Mouse (Mus musculus): Measurements from ENCODE around the gene Sap30. TPM values are rescaled to one million over a fixed set of nuclear protein-coding genes. Genes with fewer than 3 reads are reported as not detected.
"Not testable (repeated sequence)": the region's sequence is repeated elsewhere in the genome, so short reads cannot be mapped to it uniquely, and the experiment has no call there.

The Sap30 gene
- 10 to 100 TPM; 11.2 to 12.4 TPM for total RNA-seq (2021)
- long read RNA-seq, experiment 1, transcript Sap30-201 (4 exons, 1,178 nt) = major isoform, 32 of 34 reads
- long read RNA-seq, experiment 1, partial matches to known transcripts = 1 of 34 reads
- long read RNA-seq, experiment 1, other reads (novel, unspliced or antisense) = 1 of 34 reads
- long read RNA-seq, experiment 2, transcript Sap30-201 (4 exons, 1,178 nt) = major isoform, 9 of 9 reads
- long read RNA-seq, experiment 2, partial matches to known transcripts = 0 of 9 reads
- long read RNA-seq, experiment 2, other reads (novel, unspliced or antisense) = 0 of 9 reads

DNA sequence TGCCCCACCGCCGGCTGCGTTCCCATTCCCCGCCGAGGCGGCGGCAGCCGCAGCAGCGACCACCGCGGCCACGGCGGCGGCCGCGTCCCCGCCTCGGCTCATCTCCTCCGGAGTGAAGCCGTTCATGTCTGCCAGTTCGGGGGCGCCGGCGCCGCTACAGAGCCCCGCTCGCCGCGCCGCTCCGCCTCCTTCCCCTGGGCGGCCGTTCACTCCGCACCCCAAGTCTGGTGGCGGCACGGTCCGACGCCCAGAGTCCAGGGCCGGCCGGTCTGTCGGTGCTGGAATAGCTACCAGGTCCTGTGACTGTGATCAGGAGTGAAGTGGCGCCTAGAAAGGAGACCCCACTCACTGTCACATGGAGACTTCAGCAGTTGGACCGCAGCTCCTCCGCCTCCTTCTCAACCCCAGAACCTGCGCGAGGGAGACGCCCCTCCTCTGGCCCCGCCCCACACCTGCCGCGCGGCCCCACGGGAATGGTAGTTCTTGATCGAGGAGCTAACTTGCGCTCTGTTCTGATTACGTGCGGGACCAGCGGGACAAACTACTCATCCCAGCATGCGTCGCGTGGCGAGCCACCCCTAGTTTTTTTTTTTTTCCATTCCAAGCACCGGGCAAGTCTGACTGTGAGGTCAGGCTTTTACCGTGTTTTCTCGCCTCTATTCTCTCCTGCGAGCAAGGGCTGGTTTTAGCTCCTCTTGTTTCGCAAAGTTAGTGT is at the start of gene Sap30:
Gene Sap30, minus strand, starts transcription at position 420 of the 715 bp plus-strand sequence.
- peak; percentile 99 for DNase-seq

GRCm38 (mm10) chr8:57536167-57536566 is 48.5 kb upstream of the Sap30 start:
- no peak for DNase-seq

- no peak for DNase-seq
These were observed 46.8 kb upstream of the Sap30 start for GRCm38 (mm10) chr8:57534495-57534894.

- DNase-seq = no peak
These were observed 45.4 kb upstream of the Sap30 start for GRCm38 (mm10) chr8:57533106-57533505.

- DNase-seq = no peak
These were observed 44.6 kb upstream of the Sap30 start for GRCm38 (mm10) chr8:57532223-57532622.

- peak; percentile 85 to 88 for DNase-seq
These were observed 43.1 kb upstream of the Sap30 start for GRCm38 (mm10) chr8:57530666-57531349.

DNA sequence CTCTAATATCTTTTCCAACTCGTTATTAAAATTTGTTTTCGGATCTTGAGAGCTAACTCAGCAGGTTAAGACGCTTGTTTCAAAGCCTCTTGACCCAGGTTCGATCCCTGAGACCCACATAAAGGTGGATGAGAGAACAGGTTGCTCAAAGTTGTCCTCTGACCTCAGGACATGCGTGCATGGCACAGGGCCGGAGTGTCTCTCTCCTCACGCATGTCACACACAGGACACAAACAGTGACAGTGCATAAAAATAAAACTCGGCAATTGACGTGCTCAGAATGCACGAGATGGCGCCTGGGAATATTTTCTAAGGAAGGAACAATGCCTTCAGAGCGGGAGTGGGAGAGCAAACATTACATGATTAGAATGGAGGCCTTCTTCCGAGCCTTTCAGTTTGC is 42.6 kb upstream of the Sap30 start:
- no peak for DNase-seq

DNA sequence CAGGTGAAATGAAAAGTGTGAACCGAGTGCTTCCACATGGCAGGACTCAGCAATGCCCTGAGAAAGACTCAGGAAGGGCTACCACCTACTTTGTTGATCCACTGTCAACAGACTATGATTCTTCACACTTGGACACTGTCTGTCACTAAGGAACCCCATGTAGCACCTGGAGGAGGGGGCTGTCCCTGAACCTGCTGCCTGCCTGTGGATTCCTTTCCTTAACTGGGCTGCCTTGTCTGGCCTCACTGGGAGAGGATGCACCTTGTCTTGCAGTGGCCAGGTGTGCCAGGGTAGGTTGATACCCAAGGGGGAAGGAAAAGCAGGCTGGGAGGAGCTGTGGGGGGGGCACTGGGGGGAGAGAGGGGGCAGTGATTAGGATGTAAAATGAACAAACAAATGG is 40.4 kb upstream of the Sap30 start:
- DNase-seq = no peak

DNA sequence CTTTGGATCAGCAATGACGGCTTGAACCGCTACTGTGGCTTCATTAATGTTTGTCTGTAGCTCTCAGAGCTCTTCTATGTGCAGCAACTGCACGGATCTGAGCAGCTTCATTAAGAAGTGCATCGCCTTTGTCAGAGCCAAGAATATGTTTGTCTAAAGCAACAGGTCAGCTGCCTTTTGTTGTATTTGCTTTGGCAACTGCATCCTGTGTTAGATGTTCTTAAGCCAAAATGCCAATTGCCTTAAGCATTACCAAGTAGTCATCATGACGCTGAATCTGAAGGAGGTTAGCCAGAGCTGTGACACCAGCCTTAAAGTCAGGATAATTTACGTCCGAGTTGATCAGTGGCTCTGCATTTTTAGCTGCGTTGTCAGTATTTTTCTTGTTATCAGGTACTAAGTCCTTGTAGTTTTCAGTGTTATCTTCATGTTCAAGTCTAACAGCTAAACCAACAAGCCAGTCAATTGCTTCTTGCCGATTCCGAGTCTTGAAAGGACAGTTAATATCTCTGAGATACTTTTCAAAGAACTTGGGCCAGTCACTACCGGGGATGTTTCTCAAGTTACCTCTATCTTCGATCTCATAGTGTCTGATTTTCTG is 32.6 kb upstream of the Sap30 start:
- no peak for DNase-seq

- no peak for DNase-seq
These were observed 30.1 kb upstream of the Sap30 start for GRCm38 (mm10) chr8:57517723-57518122.

DNA sequence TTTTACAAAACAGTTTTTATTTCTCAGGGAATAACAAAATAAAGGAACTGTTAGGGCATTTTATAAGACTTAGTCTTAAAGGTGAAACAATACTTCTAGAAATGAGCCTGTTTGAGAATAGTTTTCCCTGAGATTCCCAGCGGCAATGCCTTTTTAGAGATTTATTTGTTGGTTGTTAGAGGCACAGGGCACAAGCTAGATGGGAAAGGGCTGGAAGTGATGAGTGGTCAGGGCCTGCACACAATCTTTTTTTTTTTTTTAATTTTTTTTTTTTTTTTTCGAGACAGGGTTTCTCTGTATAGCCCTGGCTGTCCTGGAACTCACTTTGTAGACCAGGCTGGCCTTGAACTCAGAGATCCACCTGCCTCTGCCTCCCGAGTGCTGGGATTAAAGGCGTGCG is 29.0 kb upstream of the Sap30 start:
- DNase-seq = not testable (repeated sequence)

GRCm38 (mm10) chr8:57513178-57513661 is 25.6 kb upstream of the Sap30 start:
- DNase-seq = not testable (repeated sequence)

GRCm38 (mm10) chr8:57512141-57513056 is 24.7 kb upstream of the Sap30 start:
- DNase-seq = peak; percentile 43 to 68

- peak; percentile 100 for DNase-seq
These were observed 23.9 kb upstream of the Sap30 start, which contains the start of gene Hmgb2 for GRCm38 (mm10) chr8:57511316-57512118. TSS of gene Hmgb2 (plus strand) at chr8:57511907.

GRCm38 (mm10) chr8:57510791-57511315 is 23.2 kb upstream of the Sap30 start:
- no peak for DNase-seq

GRCm38 (mm10) chr8:57508657-57509056 is 21.0 kb upstream of the Sap30 start:
- DNase-seq = no peak

- DNase-seq = no peak
These were observed 19.9 kb upstream of the Sap30 start for GRCm38 (mm10) chr8:57507556-57508063.

DNA sequence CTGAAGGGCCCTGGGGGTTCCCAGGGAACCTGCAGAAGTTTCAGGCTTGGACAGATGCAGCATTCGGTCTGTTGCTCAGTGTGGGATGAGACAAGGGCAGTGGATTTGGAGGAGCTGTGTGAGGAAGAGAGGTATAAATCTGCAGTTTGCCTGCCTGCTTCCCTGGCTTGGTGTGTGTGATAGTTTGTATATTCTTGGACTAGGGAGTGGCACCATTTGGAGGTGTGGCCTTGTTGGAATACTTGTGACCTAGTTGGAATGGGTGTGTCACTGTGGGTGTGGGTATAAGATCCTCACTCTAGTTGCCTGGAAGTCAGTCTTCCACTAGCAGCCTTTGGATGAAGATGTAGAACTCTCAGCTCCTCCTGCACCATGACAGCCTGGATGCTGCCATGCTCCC is 17.8 kb upstream of the Sap30 start:
- DNase-seq = not testable (repeated sequence)

DNA sequence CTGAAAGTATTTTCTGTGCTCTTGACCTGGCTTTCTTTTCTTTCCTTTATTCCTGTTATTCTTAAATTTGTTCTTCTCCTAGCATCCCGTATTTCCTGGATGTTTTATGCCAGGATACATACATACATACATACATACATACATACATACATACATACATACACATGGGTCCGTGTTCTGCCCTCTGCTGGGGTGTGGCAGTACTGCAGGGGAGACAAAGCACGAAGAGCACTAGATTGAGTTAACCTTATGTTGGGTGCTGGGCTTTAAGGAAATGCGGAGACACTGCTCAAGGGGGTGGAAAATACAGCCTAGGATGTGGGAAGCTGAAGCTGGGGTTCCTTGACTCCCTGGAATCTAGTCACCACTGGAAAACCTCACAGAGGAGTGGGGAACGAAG is 16.0 kb upstream of the Sap30 start:
- DNase-seq = peak; percentile 69 to 70
